Mouse (Mus musculus): Measurements from ENCODE around the gene Rab6b.

Rab6b gene

GRCm38 (mm10) chr9:103212654-103213420, 101.2 kb downstream of the Rab6b start:
- peak; percentile 53 for DNase-seq

DNA sequence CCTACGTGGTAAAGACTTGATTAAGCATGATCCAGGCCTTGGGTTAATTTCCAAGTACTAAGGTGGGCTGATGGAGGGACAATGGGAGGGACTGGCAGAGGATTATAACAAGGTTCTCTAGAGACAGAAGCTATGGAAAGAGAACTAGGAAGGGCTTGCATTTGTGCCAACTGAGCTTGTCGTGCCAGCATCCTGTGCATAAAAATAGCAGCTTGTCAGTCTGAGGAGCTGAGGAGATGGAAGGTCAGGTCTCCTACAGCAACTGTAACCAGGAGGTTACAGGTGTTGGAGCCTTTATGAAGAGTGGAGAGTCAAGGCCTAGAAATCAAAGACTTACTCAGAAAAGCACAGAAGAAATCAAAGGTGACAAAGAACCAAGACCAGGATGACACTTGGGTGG, 102.0 kb downstream of the Rab6b start:
- DNase-seq = no peak

GRCm38 (mm10) chr9:103214281-103214680, 102.7 kb downstream of the Rab6b start:
- DNase-seq = no peak

DNA sequence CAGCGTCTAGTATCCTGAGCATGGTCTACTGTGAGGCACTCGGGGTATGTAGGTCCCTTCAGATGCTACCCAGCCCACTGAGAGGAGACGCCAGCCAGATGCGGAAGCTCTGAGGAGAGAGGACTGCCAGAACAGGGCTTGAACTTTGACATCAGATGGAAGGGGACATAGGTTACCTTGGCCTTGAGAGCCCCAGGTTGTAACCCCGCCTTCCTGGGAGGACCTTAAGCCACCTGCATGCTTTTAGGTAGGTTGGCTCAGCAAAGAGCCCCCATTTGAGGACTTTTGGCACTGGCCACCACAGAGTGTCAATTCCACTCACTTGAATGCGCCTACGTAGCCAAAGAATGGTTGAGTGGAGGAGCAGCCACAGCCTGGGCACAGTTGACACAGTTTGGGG, 113.1 kb downstream of the Rab6b start:
- no peak for DNase-seq

DNA sequence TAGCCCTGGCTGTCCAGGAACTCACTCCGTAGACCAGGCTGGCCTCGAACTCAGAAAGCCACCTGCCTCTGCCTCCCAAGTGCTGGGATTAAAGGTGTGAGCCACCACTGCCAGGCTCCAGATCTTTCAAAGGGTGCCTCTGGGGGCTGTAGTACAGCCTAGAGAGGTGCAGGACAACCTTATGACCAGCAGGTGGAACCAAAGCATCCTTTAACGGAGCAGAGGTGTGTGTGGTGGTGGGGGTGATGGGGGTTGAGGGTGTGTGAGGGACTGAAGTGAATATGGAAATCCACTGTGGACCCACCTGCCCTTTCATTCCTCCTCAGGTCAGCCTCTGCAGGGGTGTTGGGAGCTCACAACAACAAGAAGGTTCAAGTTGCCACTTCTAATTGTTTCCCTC, 113.9 kb downstream of the Rab6b start:
- DNase-seq = peak; percentile 52

GRCm38 (mm10) chr9:103226806-103227205, 115.2 kb downstream of the Rab6b start:
- peak; percentile 39 for DNase-seq

DNA sequence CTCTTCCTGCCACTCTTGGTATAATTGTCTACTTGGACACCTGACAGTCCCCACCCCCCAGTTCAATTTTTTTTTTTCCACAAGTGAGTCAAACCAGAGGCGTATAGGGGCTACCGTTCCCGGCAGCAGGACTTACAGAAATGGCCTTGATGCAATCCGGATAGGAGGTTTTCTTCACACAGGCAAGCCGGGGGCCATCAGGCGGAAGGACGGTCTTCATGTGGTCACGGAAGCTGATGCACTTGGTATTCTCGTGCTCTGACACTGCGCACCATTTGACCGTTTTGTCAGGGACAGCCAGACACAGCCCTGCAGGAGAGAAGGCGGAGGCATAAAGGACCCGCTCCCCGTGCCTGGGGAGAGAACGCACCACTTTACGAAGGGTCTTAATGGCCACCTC, 116.2 kb downstream of the Rab6b start:
- no peak for DNase-seq

GRCm38 (mm10) chr9:103228370-103229003, 116.9 kb downstream of the Rab6b start:
- DNase-seq = no peak

DNA sequence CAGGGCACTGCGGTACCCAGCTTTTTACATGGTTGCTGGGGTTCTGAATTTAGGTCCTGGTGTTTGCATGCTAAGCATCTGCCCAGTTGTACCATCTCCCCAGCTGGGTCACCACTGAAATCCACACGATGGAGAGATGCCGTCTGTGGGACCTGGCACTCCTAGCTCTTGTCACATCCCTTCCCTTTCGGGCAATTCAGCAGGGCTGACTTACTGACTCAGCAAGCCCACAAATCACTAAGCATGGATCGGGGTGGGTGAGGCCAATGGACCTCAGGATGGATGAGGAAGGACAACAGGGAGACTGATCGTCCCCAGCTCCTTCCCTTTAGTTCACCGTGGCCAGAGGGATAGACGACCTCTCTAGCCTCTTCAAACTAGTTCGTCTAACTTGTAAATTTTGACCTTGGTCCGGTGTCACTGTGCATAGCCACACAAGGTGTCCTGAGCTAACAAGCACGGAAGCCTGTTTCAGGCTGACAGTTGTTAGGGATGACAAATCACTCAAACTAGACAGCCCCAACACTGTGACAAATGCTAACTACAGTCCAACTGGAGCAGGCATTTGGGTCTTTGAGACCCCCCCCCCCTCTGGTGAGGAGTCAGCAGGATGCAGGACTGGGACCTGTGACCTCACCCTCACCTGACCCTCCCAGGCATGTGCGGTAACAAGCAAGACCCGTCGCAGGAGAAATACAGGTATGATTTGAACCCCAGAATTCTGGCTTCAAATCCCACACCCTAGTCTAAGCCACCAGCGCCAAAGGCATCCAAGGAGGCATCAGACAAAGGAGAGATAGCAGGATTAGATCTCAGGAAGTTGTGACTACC, 117.7 kb downstream of the Rab6b start:
- no peak for DNase-seq

DNA sequence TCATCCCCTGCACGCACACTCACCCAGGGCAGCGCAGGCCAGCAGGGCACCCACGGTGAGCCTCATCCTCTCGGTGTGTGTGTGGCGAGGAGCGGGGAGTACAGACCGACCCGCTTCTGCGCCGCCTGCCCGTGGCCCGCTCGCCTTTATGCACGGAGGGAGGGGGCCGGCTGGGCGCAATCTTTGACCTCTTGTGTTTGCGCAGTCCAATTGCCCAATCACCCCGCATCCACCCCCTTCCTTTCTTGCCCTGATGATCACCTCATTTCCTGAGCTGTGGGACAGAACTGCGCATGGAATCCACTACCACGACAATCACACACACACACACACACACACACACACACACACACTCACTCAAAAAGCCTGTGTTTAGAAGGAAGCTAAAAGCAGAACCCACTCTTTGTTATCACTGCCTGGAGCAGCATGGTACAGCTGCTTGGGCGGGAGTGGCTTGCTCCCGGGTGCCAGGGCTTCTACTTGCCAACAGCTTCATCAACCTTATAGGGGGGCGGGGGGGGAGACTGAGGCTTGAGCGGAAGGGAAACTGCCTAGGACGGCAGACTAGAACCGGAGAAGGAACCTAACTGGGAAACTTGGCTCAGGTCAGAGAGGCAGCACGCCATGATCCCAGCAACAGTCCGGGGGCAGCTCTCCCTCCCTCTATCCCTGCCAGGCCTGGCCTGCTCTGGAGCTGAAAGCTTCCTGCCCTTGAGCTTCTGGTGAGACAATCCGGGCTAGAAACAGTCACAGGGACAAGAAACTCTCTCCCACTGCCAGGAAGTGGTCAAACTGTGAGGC, 118.8 kb downstream of the Rab6b start, which contains the start of the genes Gm20425 and Trf:
Gm20425 (minus strand) TSS at position 157 of the 801 bp plus-strand sequence.
Trf (minus strand) TSS at position 294 of the 801 bp plus-strand sequence.
- DNase-seq = peak; percentile 89

DNA sequence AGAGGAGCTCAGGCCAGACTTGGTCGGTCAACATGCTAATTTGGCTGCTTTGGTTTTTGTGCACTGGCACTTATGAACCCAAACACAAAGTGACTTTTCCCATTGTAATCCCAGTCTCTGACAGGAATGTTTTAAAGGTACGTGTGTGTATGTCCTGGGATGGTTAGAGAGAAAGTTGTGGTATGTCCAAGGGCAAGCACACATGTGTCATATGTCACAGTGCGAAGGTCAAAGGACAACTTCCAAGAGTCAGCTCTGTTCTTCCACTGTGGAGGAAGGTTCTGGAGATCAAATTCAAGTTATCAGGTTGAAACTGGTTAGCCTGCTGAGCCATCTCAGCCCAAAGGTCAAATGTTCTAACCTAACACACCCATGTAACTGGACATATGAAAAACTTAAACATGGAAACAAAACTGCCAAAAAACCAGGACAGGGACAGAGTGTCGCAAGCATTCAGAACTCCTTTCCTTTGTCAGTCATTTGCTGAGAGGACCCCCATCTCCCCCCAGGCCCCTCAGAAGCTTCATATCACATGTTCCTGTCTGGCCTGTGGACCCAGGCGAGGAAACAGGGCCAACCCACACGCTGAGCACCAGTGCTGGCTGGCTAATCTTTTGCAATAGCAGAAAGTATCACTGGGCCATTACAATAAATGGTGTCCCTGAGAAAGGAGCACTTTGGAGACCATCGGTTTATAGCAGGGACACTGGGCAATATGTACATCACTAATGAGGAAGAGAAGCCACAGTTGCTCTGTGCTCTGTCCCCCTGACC, 120.8 kb downstream of the Rab6b start:
- no peak for DNase-seq

- DNase-seq = peak; percentile 40
Measured at GRCm38 (mm10) chr9:103233006-103233395, 121.4 kb downstream of the Rab6b start.

DNA sequence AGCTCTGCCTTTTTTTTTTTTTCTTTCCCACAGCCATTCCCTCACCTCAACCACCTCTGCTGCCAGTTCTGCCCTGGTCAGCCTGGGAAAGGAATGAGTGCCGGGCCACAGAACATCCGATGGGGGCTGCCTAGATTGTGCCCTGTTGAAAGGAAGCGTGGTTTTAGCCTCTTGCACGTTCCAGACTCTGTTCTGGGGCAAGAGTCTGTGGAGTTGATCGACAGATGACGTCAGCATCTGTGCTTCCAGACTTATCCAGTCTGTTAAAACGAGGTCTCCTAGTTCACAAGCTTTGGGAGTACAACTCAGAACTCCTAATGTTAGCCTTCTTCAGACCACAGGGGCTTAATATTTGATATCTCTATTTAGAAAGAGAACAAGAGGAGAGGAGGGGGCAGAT, 122.5 kb downstream of the Rab6b start:
- DNase-seq = peak; percentile 63

DNA sequence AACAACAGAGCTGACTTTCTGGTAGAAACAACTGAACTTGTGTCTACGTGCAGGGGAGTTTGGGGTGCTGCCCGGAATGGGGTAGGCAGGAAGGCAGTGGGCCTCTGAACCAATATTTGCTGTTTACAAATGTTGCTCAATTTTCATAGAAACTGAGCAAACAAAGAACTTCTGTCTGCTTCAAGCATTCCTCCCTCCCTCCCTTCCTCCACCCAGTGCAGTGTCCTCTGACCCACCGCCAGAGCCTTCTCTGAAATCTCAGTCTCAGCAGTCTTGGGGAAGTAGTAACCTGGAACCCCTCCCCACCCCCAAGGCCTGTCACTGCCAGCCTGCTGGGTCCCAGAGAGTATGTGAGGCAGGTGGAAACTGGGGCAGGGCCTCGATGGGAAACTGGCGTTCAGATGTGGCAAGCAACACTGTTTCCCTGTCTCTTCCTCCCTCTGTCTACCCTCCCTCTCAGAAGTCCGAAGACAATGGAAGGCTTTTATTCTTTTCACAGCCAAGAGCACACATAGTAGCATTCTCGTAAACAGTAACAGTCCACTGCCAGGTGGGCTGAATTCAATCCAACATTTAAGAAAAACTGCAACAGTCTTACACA, 123.1 kb downstream of the Rab6b start:
- DNase-seq = peak; percentile 68

All from lung, postnatal 36 days (tissue).